Mouse (Mus musculus) spleen, adult 2 months (tissue): ENCODE measurements at regions not wholly inside any gene's neighbourhood (a gene's known extent, or its start where the extent isn't known, plus 50 kb on each side); places are given as distances from the start of the nearest gene placed in this dataset.

Source experiments
- CTCF ChIP-seq: fragments of 200-500 bp; IDR thresholded peaks from 2 replicates; pipeline ENCODE4 v1.5.1; 2011; ENCODE audit warnings: mild to moderate bottlenecking, inconsistent platforms; ENCODE audit not compliant: insufficient read depth, insufficient read length, insufficient replicate concordance; ENCODE audit errors: extremely low read depth
- POLR2A ChIP-seq: fragments of 200-500 bp; IDR thresholded peaks from 2 replicates; pipeline ENCODE4 v1.6.1; 2011; ENCODE audit warnings: low read depth, low read length, inconsistent platforms

DNA sequence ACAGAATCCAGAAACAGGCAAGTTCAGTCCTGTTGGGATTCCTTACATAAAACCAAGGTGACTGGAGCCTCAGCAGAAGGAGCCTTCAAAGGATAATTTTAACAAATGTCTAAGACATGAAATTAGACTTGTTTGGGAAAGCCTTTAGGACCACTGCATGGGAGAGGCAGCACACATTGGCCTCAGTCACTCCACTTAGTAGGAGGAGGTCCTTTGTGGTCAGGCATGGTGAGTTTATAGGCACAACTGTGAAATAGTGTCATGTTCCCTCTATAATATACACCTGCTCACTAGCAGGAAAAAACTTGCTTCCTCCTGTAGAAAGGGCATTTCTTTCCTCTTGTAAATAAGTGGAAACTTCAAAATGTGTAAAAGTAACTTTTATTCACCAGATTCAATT is 522.8 kb downstream of the Efna5 start:
- TF ChIP-seq CTCF, result no peak
- no peak for TF ChIP-seq POLR2A
